Mouse (Mus musculus) hindbrain, embryonic 12.5 days (tissue): ENCODE data around the gene Zfp799. TPM values are rescaled to one million over a fixed set of nuclear protein-coding genes. Genes with fewer than 3 reads are reported as not detected.

Source experiments
- ATAC-seq: fragments of 200-750 bp; cut with Nextera tagmentation; 2 replicates; pipeline ENCODE4 v1.8.0; 2017; ENCODE audit warnings: moderate TSS enrichment; ENCODE audit not compliant: low FRiP score
- H3K27ac ChIP-seq: fragments of 300-500 bp; sonication (generic); 2 replicates; pipeline ENCODE4 v1.5.1; 2016; ENCODE audit warnings: mild to moderate bottlenecking
- H3K27me3 ChIP-seq: fragments of 300-500 bp; sonication (generic); 2 replicates; pipeline ENCODE4 v1.6.1; 2016; ENCODE audit warnings: mild to moderate bottlenecking
- H3K36me3 ChIP-seq: fragments of 300-500 bp; sonication (generic); 2 replicates; pipeline ENCODE4 v1.6.1; 2016; ENCODE audit warnings: mild to moderate bottlenecking
- H3K4me1 ChIP-seq: fragments of 300-500 bp; sonication (generic); 2 replicates; pipeline ENCODE4 v1.6.1; 2016
- H3K4me2 ChIP-seq: fragments of 300-500 bp; sonication (generic); replicated peaks from 2 replicates; pipeline ENCODE4 v1.6.1; 2016; ENCODE audit warnings: mild to moderate bottlenecking
- H3K4me3 ChIP-seq: fragments of 300-500 bp; sonication (generic); 2 replicates; pipeline ENCODE4 v1.5.1; 2016; ENCODE audit warnings: mild to moderate bottlenecking
- H3K9ac ChIP-seq: fragments of 300-500 bp; sonication (generic); 2 replicates; pipeline ENCODE4 v1.6.1; 2016; ENCODE audit warnings: mild to moderate bottlenecking, moderate library complexity
- H3K9me3 ChIP-seq: fragments of 300-500 bp; sonication (generic); replicated peaks from 2 replicates; pipeline ENCODE4 v1.6.1; 2016; ENCODE audit warnings: mild to moderate bottlenecking
- WGBS: fragments of 180-500 bp; shearing (Covaris S2); methylation state at CpG from one replicate; pipeline ENCODE4 v1.1.7; 2016; 5-methylcytosine and 5-hydroxymethylcytosine counted together
- polyA plus RNA-seq: library from polyadenylated mRNA; unstranded; fragments of >200 nt; fragmentation: Nextera tagmentation; extraction: Ambion mirVana; gene quantifications from 2 replicates; pipeline ENCODE4 v1.2.1, GENCODE M21; 2016

Gene Zfp799
- polyA plus RNA-seq, 1 experiment from 2014 or later, result 18.4 TPM

DNA sequence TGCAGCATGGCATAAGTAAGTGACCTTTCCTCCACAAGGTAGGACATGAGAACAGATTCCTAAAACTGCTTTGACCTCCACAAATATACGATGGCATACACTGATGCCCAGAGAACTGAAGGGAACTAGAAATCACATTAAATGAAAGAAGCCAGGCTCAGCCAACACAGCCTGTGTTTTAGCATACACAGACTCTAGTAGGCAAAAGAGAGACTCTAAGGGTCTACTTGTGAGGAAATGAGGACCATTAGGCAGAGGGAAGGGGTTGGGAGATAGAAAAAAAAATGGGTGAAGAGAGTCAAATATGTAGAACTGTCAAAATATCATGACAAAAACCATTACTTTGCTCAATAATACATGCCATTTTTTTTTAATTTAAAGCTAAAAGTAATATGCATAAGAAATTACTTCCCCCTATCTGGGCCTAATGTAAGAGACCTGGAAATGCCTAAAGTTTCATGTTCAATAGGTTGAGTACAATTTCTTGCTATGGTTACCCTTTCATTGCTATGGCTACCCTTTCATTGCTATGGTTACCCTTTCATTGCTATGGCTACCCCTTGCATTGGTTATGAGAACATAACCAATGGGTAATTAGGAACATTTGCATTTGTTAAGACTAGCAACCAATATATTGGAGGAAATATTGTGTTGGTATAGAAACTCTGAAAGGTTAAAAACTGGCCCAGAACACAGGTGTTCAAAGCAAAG lies 13.8 kb downstream of the Zfp799 start:
- H3K9me3 ChIP-seq, result no peaks in the 10 kb centered on the region
- 86% methylated on average over 1 of the region's 1 CpGs for WGBS
- ATAC-seq, result peak; percentile 54; the same call in 1 of the 2 replicates
- no peak overlapping the region for H3K4me2 ChIP-seq
- H3K4me3 ChIP-seq, result no peak overlapping the region
- H3K9ac ChIP-seq, result no peak overlapping the region
- H3K4me1 ChIP-seq, result peaks cover 10% of the 10 kb centered on the region; the same call in 1 of the 2 replicates
- H3K27ac ChIP-seq, result no peak overlapping the region
- H3K36me3 ChIP-seq, result peaks cover 45% of the 10 kb centered on the region
- no peaks in the 10 kb centered on the region for H3K27me3 ChIP-seq

DNA sequence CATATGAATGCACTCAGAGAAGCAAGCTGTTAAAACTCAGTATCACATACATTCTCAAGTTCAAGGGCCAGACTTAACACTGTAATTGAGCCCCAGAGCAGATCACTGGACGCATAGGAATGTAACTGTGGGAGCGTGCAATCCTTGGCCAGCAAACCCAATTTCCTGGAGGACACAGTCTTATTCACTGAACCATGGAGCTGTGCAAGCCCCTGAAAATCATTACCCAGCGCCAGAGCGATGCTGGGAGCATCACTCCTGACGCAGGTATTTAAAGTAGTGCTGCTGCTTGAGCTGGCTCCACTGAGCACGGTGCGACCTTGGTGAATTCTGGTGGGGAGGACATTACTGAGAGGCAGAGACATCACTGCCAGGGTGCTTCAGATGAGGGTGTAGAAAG lies 15.9 kb downstream of the Zfp799 start:
- Histone ChIP-seq H3K27me3 (no peaks in the 10 kb centered on the region), H3K9me3 (no peaks in the 10 kb centered on the region), H3K36me3 (peaks cover 27% of the 10 kb centered on the region), H3K9ac (no peak overlapping the region), H3K4me3 (no peak overlapping the region), H3K4me1 (peaks cover 16% of the 10 kb centered on the region; the same call in 1 of the 2 replicates), H3K4me2 (no peak overlapping the region), H3K27ac (no peak overlapping the region)
- no peak for ATAC-seq
- 80% methylated on average over 7 of the region's 7 CpGs for WGBS

DNA sequence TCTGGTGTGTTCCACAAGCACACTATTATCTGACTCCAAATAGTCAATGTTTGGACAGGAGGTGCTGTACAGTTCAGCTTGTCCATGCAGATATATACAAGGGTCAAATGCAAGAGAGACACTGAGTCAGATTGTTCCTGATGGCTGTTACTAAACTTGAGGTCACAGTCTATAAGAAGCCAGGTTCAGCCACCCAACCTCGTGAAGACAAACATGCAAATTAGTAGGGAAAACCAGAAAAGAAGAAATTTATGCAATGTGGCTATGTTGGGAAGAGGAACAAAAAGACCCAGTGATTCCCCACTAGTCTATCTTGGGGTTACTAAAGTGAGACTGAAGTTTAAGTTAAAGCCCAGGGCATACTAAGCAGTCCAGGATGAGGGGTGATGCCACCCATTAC lies 19.4 kb downstream of the Zfp799 start:
- H3K4me1 ChIP-seq, result peaks cover 30% of the 10 kb centered on the region
- 29% methylated on average over 1 of the region's 1 CpGs for WGBS
- ATAC-seq, result no peak
- H3K27ac ChIP-seq, result peak overlapping the region; percentile 96; the same call in 1 of the 2 replicates
- peak overlapping the region; percentile 83; the same call in 1 of the 2 replicates for H3K9ac ChIP-seq
- no peaks in the 10 kb centered on the region for H3K9me3 ChIP-seq
- no peak overlapping the region; the same call in 1 of the 2 replicates for H3K4me3 ChIP-seq
- H3K4me2 ChIP-seq, result peak overlapping the region; percentile 68
- H3K27me3 ChIP-seq, result no peaks in the 10 kb centered on the region
- H3K36me3 ChIP-seq, result peaks cover 8% of the 10 kb centered on the region; the same call in 1 of the 2 replicates

DNA sequence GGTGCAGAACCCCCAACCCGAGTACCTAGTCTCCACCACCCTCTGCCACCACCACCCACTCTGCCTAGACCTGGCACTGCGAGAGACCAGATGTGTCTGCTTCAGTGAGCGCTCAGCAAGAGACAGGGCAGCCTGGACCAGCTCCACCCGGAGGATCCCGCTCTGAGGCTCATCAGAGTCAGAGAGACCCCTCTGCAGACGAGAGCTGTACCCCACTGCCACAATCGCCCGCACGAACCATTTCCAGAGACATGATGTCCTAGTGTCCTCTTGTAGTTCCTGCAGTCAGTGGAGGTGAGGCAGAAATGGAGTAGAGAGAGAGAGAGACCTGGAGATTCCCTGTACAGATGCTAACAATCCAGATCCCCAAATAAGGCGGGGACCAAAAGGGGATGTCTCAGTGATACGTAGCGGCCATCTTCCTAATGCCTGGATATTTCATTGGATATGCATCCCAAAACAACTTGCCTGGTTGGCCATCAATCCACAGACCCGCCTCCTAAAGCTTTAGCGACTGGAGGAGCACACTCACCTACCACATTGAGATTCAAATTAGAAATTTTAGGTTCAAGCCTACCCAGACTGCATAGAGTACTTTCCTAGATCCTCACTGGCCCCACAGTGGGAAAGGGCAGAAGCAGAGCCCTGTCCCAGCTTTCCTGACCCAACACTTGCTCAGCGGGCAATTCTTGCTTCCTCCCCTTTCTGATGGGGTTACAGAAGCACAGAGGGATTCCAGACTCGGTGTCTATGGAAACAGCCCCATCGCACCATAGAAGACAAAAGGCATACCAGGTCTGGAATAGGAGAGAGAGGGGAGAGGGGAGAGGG lies 20.3 kb downstream of the Zfp799 start, which contains the start of gene Zfp811:
Zfp811 (minus strand) TSS at position 388 of the 831 bp plus-strand sequence.
- H3K4me1 ChIP-seq, result peaks cover 32% of the 10 kb centered on the region
- peak within 1 kb of the TSS; percentile 83 for H3K9ac ChIP-seq
- ATAC-seq, result peak; percentile 92
- H3K4me2 ChIP-seq, result peak within 1 kb of the TSS; percentile 68
- peak within 1 kb of the TSS; percentile 96 for H3K27ac ChIP-seq
- no peaks in the 10 kb centered on the region for H3K27me3 ChIP-seq
- H3K36me3 ChIP-seq, result peaks cover 3% of the 10 kb centered on the region; the same call in 1 of the 2 replicates
- H3K4me3 ChIP-seq, result peak within 1 kb of the TSS; percentile 67
- under 1% methylated on average over 16 of the region's 17 CpGs for WGBS
- H3K9me3 ChIP-seq, result no peaks in the 10 kb centered on the region

DNA sequence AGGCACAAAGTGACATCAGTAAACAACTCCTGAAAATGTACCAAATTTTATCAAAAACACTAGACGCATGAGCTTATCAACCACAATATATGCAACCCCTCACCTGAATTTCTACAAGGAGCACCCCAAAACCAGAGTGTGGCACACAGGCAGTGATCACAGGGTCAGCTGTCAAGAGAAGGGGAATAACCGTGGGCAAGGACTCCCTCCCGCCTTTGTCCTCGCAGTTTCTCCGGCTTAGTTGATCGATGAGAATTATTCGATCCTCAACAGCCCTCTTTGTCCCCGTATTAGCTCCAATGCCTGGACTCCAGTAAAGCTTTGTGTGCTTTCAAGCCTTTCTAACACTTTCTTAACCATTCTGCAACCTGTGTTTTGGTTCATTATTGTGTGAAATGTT lies 21.1 kb downstream of the Zfp799 start:
- ATAC-seq, result no peak
- H3K9ac ChIP-seq, result peak overlapping the region; percentile 83
- 6% methylated on average over 8 of the region's 8 CpGs for WGBS
- H3K27ac ChIP-seq, result peak overlapping the region; percentile 96
- peak overlapping the region; percentile 68 for H3K4me2 ChIP-seq
- no peaks in the 10 kb centered on the region for H3K27me3 ChIP-seq
- H3K4me3 ChIP-seq, result peak overlapping the region; percentile 67
- H3K9me3 ChIP-seq, result no peaks in the 10 kb centered on the region
- H3K36me3 ChIP-seq, result peaks cover 4% of the 10 kb centered on the region
- peaks cover 32% of the 10 kb centered on the region for H3K4me1 ChIP-seq

DNA sequence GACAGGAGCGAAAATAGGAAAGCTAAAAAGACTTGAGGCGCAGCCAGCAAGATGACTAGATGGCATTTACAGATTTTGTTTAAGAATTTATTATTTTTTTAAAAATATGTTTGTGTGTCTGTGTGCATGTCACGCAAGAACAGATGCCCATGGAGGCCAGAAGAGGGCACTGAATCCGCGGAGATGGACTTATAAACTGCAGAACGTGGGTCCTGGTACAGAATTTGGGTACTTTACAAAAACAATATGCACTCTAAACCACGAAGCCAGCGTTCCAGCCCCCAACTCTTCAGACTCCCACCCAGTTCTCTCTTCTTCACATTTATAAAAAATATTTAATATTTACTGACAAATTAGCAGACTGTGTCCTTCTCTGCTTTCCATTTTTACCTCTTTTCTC lies 40.8 kb downstream of the Zfp799 start:
- Histone ChIP-seq H3K9me3 (no peaks in the 10 kb centered on the region), H3K4me3 (no peak overlapping the region), H3K36me3 (peaks cover 8% of the 10 kb centered on the region), H3K27ac (no peak overlapping the region), H3K9ac (no peak overlapping the region), H3K27me3 (no peaks in the 10 kb centered on the region), H3K4me1 (peaks cover 24% of the 10 kb centered on the region), H3K4me2 (peak overlapping the region; percentile 63)
- ATAC-seq, result no peak
- WGBS, result 78% methylated on average over 8 of the region's 8 CpGs

DNA sequence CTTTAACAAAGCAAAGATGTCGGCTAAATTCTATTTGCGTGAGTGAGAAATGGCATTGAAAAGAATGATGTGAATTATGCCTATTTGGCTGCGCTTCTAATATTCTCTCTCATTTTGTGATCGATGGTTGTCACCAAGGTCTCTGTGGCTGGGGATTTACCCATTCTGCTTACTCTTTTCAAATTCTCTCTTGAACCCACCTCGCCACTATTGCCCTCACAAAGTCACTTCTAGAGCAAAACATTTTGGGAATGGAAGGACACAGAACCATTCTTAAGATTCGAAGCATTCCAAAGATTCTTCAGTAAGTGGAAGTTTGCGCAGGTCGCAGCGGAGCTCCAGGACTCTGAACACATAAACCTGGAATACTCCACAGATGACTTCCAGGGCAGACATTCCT lies 41.5 kb downstream of the Zfp799 start:
- peak overlapping the region; percentile 63 for H3K4me2 ChIP-seq
- 15% methylated on average over 9 of the region's 9 CpGs for WGBS
- H3K4me1 ChIP-seq, result peaks cover 24% of the 10 kb centered on the region
- no peak for ATAC-seq
- H3K27ac ChIP-seq, result no peak overlapping the region
- peak overlapping the region; percentile 89 for H3K4me3 ChIP-seq
- H3K9ac ChIP-seq, result peak overlapping the region; percentile 48
- H3K9me3 ChIP-seq, result 0 out of 2 replicates have a peak, but pooled peaks cover 1% of the 10 kb centered on the region
- peaks cover 15% of the 10 kb centered on the region for H3K36me3 ChIP-seq
- H3K27me3 ChIP-seq, result no peaks in the 10 kb centered on the region

DNA sequence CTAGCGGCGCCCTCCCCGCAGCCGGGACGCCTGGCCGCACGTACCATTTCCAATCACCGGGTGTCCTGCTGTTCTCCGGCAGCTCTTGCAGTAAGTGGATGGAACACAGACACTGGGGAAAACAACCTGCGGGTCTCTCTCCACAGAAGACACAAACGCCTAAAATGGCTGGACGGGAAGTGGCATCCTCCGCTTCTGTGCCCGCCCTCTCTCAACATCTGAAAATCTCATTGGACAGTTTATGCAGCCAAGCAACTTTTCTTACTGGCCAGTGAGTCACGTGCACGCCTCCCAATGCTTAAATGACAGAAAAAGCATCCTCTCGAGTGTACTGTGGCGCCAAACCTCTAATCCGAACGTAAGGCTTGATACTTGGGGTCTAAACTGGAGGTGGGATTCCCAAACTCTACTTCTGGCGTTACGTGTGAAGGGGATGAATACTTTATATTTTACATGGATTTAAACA lies 41.9 kb downstream of the Zfp799 start, which contains the start of gene Zfp871:
Zfp871 (minus strand) TSS at position 194 of the 466 bp plus-strand sequence.
- under 1% methylated on average over 22 of the region's 22 CpGs for WGBS
- Histone ChIP-seq H3K36me3 (peaks cover 19% of the 10 kb centered on the region), H3K4me2 (peak within 1 kb of the TSS; percentile 63), H3K27ac (peak within 1 kb of the TSS; percentile 93), H3K9ac (peak within 1 kb of the TSS; percentile 94), H3K27me3 (no peaks in the 10 kb centered on the region), H3K4me1 (peaks cover 24% of the 10 kb centered on the region), H3K9me3 (0 out of 2 replicates have a peak, but pooled peaks cover 4% of the 10 kb centered on the region), H3K4me3 (peak within 1 kb of the TSS; percentile 89)
- peak; percentile 96 for ATAC-seq

DNA sequence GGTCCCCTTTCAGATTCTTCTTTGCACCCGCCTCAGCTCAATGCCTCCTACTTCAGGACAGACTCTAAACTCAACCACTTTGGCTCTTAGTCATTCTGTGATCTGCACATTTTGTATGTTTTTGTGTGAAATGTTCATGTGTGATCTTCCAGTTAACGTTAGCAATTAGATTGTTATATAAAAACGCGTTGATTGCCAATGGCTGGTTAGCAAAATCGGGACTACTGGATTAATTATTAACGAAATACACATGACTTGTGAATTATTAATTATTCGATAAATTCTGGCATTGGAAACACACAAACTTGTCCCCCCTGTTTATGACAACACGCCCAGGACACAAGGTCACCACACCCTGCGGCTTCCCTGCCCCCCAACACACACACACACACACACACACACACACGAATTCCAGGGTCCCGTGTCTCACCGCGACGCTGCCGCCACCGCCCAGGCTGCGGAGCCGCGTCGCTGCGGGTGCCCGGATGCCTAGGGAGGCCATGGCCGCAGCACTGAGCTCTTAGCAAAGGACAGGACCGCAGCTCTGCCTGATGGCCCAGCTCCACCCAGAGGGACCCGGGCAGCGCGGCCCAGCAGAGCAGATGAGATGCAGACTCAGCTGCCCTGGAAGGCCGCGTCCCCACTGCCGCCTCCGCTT lies 42.5 kb downstream of the Zfp799 start:
- ATAC-seq, result peak; percentile 93
- under 1% methylated on average over 31 of the region's 31 CpGs for WGBS
- Histone ChIP-seq H3K27me3 (no peaks in the 10 kb centered on the region), H3K9ac (peak overlapping the region; percentile 94), H3K4me2 (peak overlapping the region; percentile 63), H3K4me1 (peaks cover 24% of the 10 kb centered on the region), H3K4me3 (peak overlapping the region; percentile 89), H3K36me3 (peaks cover 20% of the 10 kb centered on the region), H3K9me3 (0 out of 2 replicates have a peak, but pooled peaks cover 4% of the 10 kb centered on the region), H3K27ac (peak overlapping the region; percentile 93)

DNA sequence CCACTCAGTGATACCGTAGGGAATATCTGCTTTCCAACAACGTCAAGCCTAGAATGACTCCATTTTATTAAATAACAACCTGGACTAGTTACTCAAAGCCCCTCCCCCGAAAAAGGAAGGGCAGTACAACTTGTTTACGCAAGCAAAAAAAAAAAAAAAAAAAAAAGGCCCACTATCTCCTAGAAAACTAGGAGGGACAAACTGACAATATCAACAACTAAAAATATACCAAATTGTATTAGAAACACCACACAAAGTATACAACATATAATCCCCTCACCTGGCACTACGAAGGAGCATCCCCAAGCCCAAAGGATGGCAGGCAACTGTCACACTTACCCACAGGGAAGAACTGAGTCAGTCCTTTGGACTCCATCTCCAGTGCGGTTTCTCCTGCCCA lies 43.1 kb downstream of the Zfp799 start:
- H3K9me3 ChIP-seq, result 0 out of 2 replicates have a peak, but pooled peaks cover 4% of the 10 kb centered on the region
- peaks cover 24% of the 10 kb centered on the region for H3K4me1 ChIP-seq
- H3K36me3 ChIP-seq, result peaks cover 20% of the 10 kb centered on the region
- 72% methylated on average over 6 of the region's 6 CpGs for WGBS
- peak overlapping the region; percentile 89 for H3K4me3 ChIP-seq
- no peak overlapping the region for H3K27ac ChIP-seq
- peak overlapping the region; percentile 63 for H3K4me2 ChIP-seq
- H3K9ac ChIP-seq, result peak overlapping the region; percentile 94
- no peak for ATAC-seq
- no peaks in the 10 kb centered on the region for H3K27me3 ChIP-seq

DNA sequence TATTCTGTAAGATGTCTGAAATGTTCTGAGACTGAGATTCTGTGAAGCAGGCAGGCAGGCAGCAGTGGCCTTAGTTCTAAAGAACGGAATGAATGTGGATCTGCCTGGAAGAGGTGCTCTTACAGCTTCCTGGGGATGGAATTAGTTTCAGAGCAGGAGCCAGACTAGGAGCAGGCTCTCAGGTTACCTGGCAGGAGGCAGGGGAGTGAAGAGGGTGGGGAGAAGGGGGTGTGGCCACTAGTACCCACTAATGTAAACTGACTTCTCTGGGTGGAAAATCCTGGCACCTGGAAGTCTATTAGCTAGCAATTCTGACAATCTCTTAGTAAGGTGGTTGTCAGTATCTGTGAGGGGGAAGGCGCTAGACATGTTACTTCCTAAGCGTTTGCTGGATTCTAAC lies 44.4 kb downstream of the Zfp799 start:
- Histone ChIP-seq H3K9ac (no peak overlapping the region), H3K4me3 (no peak overlapping the region), H3K4me2 (peak overlapping the region; percentile 26; the same call in 1 of the 2 replicates), H3K36me3 (peaks cover 20% of the 10 kb centered on the region), H3K27ac (no peak overlapping the region), H3K27me3 (no peaks in the 10 kb centered on the region), H3K4me1 (peaks cover 24% of the 10 kb centered on the region), H3K9me3 (0 out of 2 replicates have a peak, but pooled peaks cover 4% of the 10 kb centered on the region)
- 88% methylated on average over 3 of the region's 3 CpGs for WGBS
- ATAC-seq, result no peak
